Mouse (Mus musculus): ENCODE measurements around the gene Macrod2.

DNA sequence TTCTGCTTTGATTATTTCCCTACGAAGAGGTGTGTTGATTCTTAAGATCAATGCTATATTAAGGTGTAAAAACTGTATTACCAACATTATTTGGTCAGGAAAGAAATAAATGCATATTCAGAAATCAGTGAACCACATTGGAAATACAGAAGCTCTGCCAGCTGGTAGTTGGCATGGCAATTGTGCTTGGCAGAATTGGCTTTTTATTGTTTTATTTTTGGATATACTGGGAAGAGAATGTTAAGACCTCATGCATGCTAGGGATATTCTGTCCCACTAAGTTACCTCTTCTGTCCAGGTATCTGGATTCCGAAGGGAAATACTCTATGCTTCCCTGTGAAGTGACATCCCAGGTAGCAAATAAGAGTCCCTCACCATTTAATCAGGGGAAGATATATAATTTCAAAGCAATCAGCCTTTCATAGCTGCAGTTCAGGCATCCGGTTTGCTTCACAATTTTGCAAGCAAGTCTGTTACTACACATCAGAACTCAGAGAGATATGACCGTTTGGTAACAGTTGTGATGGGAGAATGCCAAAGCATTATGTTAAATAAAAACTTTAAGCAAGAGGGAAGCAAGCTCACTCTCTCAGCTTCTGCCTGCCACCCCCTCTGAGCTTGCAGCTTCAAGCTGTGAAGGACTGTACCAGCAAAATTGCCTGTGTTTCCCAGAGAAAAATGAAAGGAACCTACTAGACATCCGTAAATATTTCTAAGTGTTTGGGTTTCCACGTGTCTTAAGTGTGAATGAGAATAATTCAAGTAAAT is 1449.5 kb downstream of the Macrod2 start:
- TF ChIP-seq CTCF (IDR thresholded peaks at IDR 0.05; ENCODE audit: extremely low read depth, insufficient read length, insufficient replicate concordance, low read depth, low read length), result no peak
- no peak for TF ChIP-seq POLR2A (IDR thresholded peaks at IDR 0.05; ENCODE audit: low read depth, low read length)
